Mouse (Mus musculus): Measurements from ENCODE around the gene Ivd. TPM values are rescaled to one million over a fixed set of nuclear protein-coding genes. Genes with fewer than 3 reads are reported as not detected.
A peak's percentile ranks its signal among the peaks of the same experiment; 100 is the strongest.

The Ivd gene
- polyA plus RNA-seq, 1 experiment from 2014 or later, result 47.0 TPM

DNA sequence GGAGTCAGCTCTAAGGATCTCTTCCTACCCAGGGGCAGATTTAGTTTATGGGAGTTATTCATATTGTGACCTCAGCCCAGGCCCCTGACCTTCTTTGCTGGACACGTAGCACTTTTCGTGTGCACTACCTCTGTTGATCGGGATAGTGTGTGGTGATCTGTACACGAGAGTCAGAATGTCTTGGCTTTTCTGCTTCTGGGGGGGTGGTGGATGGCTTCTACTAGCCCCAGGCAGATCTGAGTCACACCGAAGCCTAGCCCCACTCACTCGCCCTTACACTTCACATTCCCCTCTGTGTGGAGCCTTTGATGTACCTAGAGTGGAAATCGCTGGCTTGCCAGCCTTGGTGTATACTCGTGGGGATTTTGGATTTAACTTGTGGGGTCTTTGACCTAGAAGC lies 51.0 kb downstream of the Ivd start:
- no peak overlapping the region for H3K9ac ChIP-seq (replicated peaks)
- H3K36me3 ChIP-seq (replicated peaks; ENCODE audit: insufficient read depth, low read length), result peaks cover 10% of the 10 kb centered on the region; the same call in 1 of the 2 replicates
- TF ChIP-seq EP300 (IDR thresholded peaks at IDR 0.05; ENCODE audit: low read depth) (no peak), CTCF (IDR thresholded peaks at IDR 0.05; ENCODE audit: low read depth) (no peak)
- ATAC-seq (no peak), DNase-seq (no peak)
- no peaks in the 10 kb centered on the region for H3K9me3 ChIP-seq (ENCODE audit: low read length)
- H3K27ac ChIP-seq (ENCODE audit: low read depth), result no peak overlapping the region
- no peak overlapping the region for H3K4me2 ChIP-seq (ENCODE audit: low read depth, low read length)
- 83% methylated on average over 8 of the region's 8 CpGs for WGBS (ENCODE audit: insufficient replicate concordance)
- peaks cover 29% of the 10 kb centered on the region for H3K4me1 ChIP-seq (ENCODE audit: insufficient read depth)
- H3K4me3 ChIP-seq (ENCODE audit: low read depth, low read length), result no peak overlapping the region
- H3K27me3 ChIP-seq (ENCODE audit: insufficient read depth, low read length), result no peaks in the 10 kb centered on the region

DNA sequence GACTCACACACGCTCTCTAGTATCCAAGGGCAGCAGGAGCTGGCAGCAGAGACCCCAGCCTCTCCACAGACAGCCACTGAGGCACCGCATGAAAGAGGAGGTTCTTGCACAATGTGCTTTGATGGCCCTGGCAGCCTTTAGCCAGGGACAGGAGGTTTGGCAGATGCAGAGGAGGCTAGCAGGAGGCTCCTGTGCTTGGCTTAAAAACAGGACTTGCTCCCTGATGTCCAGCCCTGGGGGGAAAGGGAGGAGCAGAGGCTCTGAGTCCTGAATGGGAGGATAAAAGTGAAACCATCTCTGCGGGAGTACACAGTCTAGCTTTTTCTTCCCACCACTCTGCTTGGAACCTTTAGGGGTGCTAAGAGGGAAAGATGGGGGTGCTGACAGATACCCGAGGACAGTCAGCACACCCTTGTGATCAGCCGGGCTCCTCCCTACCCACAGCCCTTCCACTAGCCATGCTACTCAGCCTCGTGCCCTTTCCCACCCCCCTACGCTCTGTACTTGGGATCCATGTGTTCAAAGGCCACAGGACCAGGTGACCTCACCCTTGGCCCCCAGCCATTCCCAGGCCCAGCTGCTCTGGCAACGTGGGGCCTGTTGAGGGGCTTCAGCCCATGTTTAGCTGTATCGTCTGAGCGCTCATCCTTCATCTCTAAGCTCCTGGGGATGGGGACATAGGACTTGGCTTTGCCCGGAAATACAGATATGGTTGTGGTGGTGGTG lies 52.0 kb downstream of the Ivd start:
- no peak for TF ChIP-seq CTCF (IDR thresholded peaks at IDR 0.05; ENCODE audit: low read depth)
- TF ChIP-seq EP300 (IDR thresholded peaks at IDR 0.05; ENCODE audit: low read depth), result no peak
- Histone ChIP-seq H3K4me3 (ENCODE audit: low read depth, low read length) (no peak overlapping the region), H3K9ac (replicated peaks) (peak overlapping the region; percentile 46), H3K4me2 (ENCODE audit: low read depth, low read length) (peak overlapping the region; percentile 51), H3K36me3 (replicated peaks; ENCODE audit: insufficient read depth, low read length) (peaks cover 10% of the 10 kb centered on the region; the same call in 1 of the 2 replicates), H3K9me3 (ENCODE audit: low read length) (no peaks in the 10 kb centered on the region), H3K4me1 (ENCODE audit: insufficient read depth) (peaks cover 29% of the 10 kb centered on the region), H3K27ac (ENCODE audit: low read depth) (peak overlapping the region; percentile 55; the same call in 1 of the 2 replicates), H3K27me3 (ENCODE audit: insufficient read depth, low read length) (no peaks in the 10 kb centered on the region)
- ATAC-seq, result peak; percentile 90
- WGBS (ENCODE audit: insufficient replicate concordance), result 60% methylated on average over 11 of the region's 11 CpGs
- DNase-seq, result peak; percentile 71

DNA sequence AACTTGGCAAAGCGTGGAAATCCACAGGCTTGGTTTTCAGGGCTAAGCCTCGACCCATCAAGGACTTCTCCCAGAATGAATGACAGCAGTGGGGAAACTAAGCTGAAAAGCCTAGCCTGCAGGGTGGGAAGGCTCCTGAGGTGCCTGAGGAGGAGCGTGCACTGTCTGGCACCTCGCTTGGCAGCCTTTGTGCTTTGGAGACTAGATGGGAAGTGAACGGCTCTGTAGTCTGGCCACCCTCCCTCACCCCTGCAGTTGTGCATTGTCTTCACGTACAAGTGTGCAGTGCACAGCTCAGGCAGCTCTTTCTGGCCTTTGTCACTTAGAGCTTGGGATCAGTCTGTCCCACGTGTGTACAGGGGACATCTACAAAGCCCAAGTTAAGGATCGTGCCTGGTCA lies 52.9 kb downstream of the Ivd start:
- Histone ChIP-seq H3K27me3 (ENCODE audit: insufficient read depth, low read length) (no peaks in the 10 kb centered on the region), H3K4me1 (ENCODE audit: insufficient read depth) (peaks cover 29% of the 10 kb centered on the region), H3K9ac (replicated peaks) (no peak overlapping the region), H3K27ac (ENCODE audit: low read depth) (no peak overlapping the region), H3K9me3 (ENCODE audit: low read length) (no peaks in the 10 kb centered on the region), H3K4me2 (ENCODE audit: low read depth, low read length) (no peak overlapping the region), H3K36me3 (replicated peaks; ENCODE audit: insufficient read depth, low read length) (peaks cover 15% of the 10 kb centered on the region), H3K4me3 (ENCODE audit: low read depth, low read length) (no peak overlapping the region)
- WGBS (ENCODE audit: insufficient replicate concordance), result 68% methylated on average over 8 of the region's 8 CpGs
- ATAC-seq, result no peak
- no peak for DNase-seq
- no peak for TF ChIP-seq CTCF (IDR thresholded peaks at IDR 0.05; ENCODE audit: low read depth)
- TF ChIP-seq EP300 (IDR thresholded peaks at IDR 0.05; ENCODE audit: low read depth), result no peak

DNA sequence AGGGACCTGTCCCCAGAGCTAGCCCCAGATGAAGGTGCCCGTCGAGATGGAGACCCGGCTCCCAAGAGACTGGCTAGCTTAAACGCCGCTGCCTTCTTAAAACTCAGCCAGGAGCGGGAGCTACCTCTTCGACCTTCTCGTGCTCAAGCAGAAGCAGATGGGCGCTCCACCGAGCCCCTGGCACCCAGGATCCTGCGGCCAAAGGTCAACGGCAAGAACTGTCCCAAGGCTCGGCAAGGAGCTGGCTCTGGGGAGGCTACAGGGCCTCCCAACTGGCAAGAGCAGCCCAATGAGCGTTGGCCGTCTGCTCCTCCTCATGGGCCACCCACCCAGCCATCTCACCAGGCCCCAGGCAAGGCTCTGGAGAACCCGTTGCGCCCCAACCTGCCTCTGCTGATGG lies 54.7 kb downstream of the Ivd start:
- TF ChIP-seq EP300 (IDR thresholded peaks at IDR 0.05; ENCODE audit: low read depth), result no peak
- no peak for TF ChIP-seq CTCF (IDR thresholded peaks at IDR 0.05; ENCODE audit: low read depth)
- no peak overlapping the region for H3K4me2 ChIP-seq (ENCODE audit: low read depth, low read length)
- peaks cover 31% of the 10 kb centered on the region for H3K36me3 ChIP-seq (replicated peaks; ENCODE audit: insufficient read depth, low read length)
- ATAC-seq (no peak), DNase-seq (no peak)
- H3K27ac ChIP-seq (ENCODE audit: low read depth), result no peak overlapping the region
- 94% methylated on average over 17 of the region's 17 CpGs for WGBS (ENCODE audit: insufficient replicate concordance)
- no peaks in the 10 kb centered on the region for H3K9me3 ChIP-seq (ENCODE audit: low read length)
- H3K4me1 ChIP-seq (ENCODE audit: insufficient read depth), result peaks cover 17% of the 10 kb centered on the region
- H3K9ac ChIP-seq (replicated peaks), result no peak overlapping the region
- H3K4me3 ChIP-seq (ENCODE audit: low read depth, low read length), result no peak overlapping the region
- H3K27me3 ChIP-seq (ENCODE audit: insufficient read depth, low read length), result no peaks in the 10 kb centered on the region

DNA sequence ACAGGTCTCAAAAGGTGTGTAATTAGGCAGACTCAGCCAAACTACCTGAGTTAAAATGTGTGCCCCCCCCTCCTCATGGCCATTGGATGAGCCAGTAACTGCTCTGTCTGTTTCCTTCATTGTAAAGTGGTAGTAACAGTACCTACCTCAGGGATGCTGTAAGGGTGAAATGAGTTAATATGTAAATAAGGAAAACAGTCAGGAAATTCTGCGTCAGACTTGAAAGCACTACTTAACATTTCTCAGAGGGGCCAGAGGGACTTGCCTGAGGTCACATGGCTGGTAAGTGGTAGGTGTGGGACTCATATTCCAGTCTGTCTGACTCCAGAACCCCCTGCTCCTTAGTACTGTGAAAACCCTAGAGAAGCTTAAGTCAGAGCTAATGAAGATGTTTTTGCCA lies 56.8 kb downstream of the Ivd start:
- Histone ChIP-seq H3K27ac (ENCODE audit: low read depth) (no peak overlapping the region), H3K36me3 (replicated peaks; ENCODE audit: insufficient read depth, low read length) (peaks cover 48% of the 10 kb centered on the region), H3K4me1 (ENCODE audit: insufficient read depth) (peaks cover 11% of the 10 kb centered on the region), H3K9me3 (ENCODE audit: low read length) (no peaks in the 10 kb centered on the region), H3K4me3 (ENCODE audit: low read depth, low read length) (no peak overlapping the region), H3K27me3 (ENCODE audit: insufficient read depth, low read length) (no peaks in the 10 kb centered on the region), H3K4me2 (ENCODE audit: low read depth, low read length) (no peak overlapping the region), H3K9ac (replicated peaks) (no peak overlapping the region)
- WGBS (ENCODE audit: insufficient replicate concordance), result 68% methylated on average over 1 of the region's 1 CpGs
- ATAC-seq (no peak), DNase-seq (no peak)
- TF ChIP-seq CTCF (IDR thresholded peaks at IDR 0.05; ENCODE audit: low read depth), result no peak

DNA sequence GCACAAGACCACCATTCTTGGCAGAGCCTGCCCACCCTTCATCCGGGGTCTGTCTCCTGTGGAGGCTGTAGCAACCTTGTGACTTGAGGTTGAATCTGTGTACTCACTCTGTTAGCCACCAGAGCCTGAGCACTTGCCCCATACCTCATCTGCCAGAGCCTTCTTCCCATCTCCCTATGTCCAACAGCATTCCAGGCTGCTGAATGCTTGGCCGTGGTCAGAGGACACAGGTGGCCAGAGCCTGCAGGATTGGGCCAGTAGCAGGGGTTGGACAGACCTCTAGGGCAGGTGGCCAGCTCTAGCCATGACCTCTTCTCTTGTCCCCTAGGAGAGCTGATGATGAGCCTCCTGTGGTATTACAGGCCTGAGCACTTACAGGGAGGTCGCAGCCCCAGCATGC lies 58.7 kb downstream of the Ivd start:
- H3K36me3 ChIP-seq (replicated peaks; ENCODE audit: insufficient read depth, low read length), result peaks cover 53% of the 10 kb centered on the region
- no peaks in the 10 kb centered on the region; the same call in 1 of the 2 replicates for H3K4me1 ChIP-seq (ENCODE audit: insufficient read depth)
- 73% methylated on average over 3 of the region's 3 CpGs for WGBS (ENCODE audit: insufficient replicate concordance)
- no peak overlapping the region for H3K9ac ChIP-seq (replicated peaks)
- no peak for DNase-seq
- H3K9me3 ChIP-seq (ENCODE audit: low read length), result no peaks in the 10 kb centered on the region
- no peak for ATAC-seq
- H3K27ac ChIP-seq (ENCODE audit: low read depth), result no peak overlapping the region
- no peaks in the 10 kb centered on the region for H3K27me3 ChIP-seq (ENCODE audit: insufficient read depth, low read length)
- H3K4me3 ChIP-seq (ENCODE audit: low read depth, low read length), result no peak overlapping the region
- no peak overlapping the region for H3K4me2 ChIP-seq (ENCODE audit: low read depth, low read length)
- no peak for TF ChIP-seq CTCF (IDR thresholded peaks at IDR 0.05; ENCODE audit: low read depth)
- TF ChIP-seq EP300 (IDR thresholded peaks at IDR 0.05; ENCODE audit: low read depth), result no peak

All from liver, postnatal 0 days (tissue).